Mouse (Mus musculus): Measurements from ENCODE around the gene Ralgapb.

DNA sequence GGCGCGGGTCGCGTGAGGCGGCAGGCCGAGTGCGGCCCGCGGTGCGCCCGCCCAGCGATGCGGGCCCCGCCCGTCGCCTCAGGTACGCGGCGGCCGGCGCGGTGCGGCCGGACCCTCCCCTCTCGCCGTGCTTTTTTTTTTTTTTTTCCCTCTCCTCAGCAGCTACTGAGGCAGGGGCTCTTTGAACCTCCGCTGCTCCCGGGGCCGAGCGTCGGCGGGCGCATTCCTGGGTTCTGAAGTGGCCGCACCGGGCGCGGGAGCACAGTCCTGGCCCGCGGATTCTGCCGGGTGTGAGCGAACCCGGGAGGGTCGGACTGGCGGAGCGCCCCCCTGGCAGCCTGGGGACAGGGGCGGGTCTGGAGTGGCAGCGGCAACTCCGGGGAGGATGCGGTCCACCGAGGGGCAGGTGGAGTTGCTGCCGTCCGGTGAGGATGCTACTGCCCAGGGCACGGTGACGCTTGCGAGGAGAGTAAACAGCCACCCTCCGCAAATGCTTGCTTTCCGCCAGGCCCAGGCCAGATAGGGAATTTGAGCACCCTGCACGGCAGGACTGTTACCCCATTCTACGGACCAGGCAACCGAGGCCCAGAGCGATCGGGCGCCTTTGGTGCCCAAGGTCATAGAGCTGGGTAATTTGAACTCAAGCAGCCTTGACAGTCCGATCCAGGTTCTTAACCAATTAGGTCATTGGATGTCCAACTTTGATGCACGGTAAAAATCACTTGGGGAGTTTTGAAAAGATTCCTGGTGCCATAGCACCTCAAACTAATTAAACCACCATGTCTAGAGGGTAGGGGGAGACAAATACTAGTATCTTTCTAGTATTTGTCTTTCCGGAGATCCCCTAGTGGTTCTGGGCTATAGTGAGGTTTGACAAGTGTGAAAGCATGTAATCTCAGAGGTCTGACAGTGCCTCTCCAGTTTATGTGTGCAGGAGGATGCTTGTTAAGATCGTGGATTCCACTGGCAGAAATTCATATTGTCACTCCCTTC, 670 bp downstream of the Ralgapb start:
- TF ChIP-seq POLR2A (IDR thresholded peaks at IDR 0.05; ENCODE audit: insufficient read depth, low read depth, low read length) (no peak), EP300 (IDR thresholded peaks at IDR 0.05; ENCODE audit: insufficient read depth, low read depth, low read length) (no peak), CTCF (IDR thresholded peaks at IDR 0.05) (no peak)
